Mouse (Mus musculus) stomach, postnatal 0 days (tissue): ENCODE measurements around the gene Card19. TPM values are rescaled to one million over a fixed set of nuclear protein-coding genes. Genes with fewer than 3 reads are reported as not detected.

Experiments used
- ATAC-seq: fragments of 200-750 bp; cut with Nextera tagmentation; 2 replicates; pipeline ENCODE4 v1.8.0; 2017; ENCODE audit not compliant: low FRiP score, low TSS enrichment
- DNase-seq: peaks from one replicate; pipeline ENCODE4 v3.0.0-alpha.2; 2016; ENCODE audit warnings: low spot score
- H3K27ac ChIP-seq: fragments of 300-500 bp; sonication (generic); replicated peaks from 2 replicates; pipeline ENCODE4 v1.5.1; 2014; ENCODE audit warnings: mild to moderate bottlenecking, control low read depth
- H3K27me3 ChIP-seq: fragments of 300-500 bp; sonication (generic); 2 replicates; pipeline ENCODE4 v1.6.1; 2014; ENCODE audit warnings: low read length; ENCODE audit not compliant: control insufficient read depth, insufficient read depth
- H3K36me3 ChIP-seq: fragments of 300-500 bp; sonication (generic); 2 replicates; pipeline ENCODE4 v1.6.1; 2014; ENCODE audit warnings: low read length, mixed read lengths; ENCODE audit not compliant: control insufficient read depth, insufficient read depth
- H3K4me1 ChIP-seq: fragments of 300-500 bp; sonication (generic); replicated peaks from 2 replicates; pipeline ENCODE4 v1.6.1; 2014; ENCODE audit warnings: antibody characterized with exemption; ENCODE audit not compliant: control insufficient read depth, insufficient read depth
- H3K4me2 ChIP-seq: fragments of 300-500 bp; sonication (generic); replicated peaks from 2 replicates; pipeline ENCODE4 v1.6.1; 2014; ENCODE audit warnings: low read depth, mild to moderate bottlenecking, control low read depth, moderate library complexity
- H3K4me3 ChIP-seq: fragments of 300-500 bp; sonication (generic); 2 replicates; pipeline ENCODE4 v1.5.1; 2014; ENCODE audit warnings: low read depth, low read length, control low read depth
- H3K9ac ChIP-seq: fragments of 300-500 bp; sonication (generic); 2 replicates; pipeline ENCODE4 v1.6.1; 2014; ENCODE audit warnings: mild to moderate bottlenecking, low read length, control low read depth, mixed read lengths
- H3K9me3 ChIP-seq: fragments of 300-500 bp; sonication (generic); 2 replicates; pipeline ENCODE4 v1.6.1; 2016; ENCODE audit warnings: low read length; ENCODE audit not compliant: control insufficient read depth
- CTCF ChIP-seq: IDR thresholded peaks from 2 replicates; pipeline ENCODE4 v1.5.1; 2016; ENCODE audit warnings: antibody characterized with exemption, low read depth, mild to moderate bottlenecking, moderate library complexity
- EP300 ChIP-seq: optimal IDR thresholded peaks from 2 replicates; pipeline ENCODE3; 2016; ENCODE audit warnings: antibody characterized with exemption
- WGBS: fragments of 180-500 bp; shearing (Covaris S2); extraction: QIAGEN DNeasy Blood & Tissue Kit; methylation state at CpG from one replicate; pipeline ENCODE4 v1.1.7; 2014; 5-methylcytosine and 5-hydroxymethylcytosine counted together
- polyA plus RNA-seq: library from polyadenylated mRNA; unstranded; fragments of >200 nt; fragmentation: Nextera tagmentation; extraction: Ambion mirVana; gene quantifications from 2 replicates; pipeline ENCODE4 v1.2.1, GENCODE M21; 2015

Card19 gene
- polyA plus RNA-seq, 1 experiment from 2014 or later, result 86.2 TPM

- H3K4me3 ChIP-seq, result no peak overlapping the region
- no peak for ATAC-seq
These were observed 35.1 kb upstream of the Card19 start for GRCm38 (mm10) chr13:49250716-49251517.

GRCm38 (mm10) chr13:49249634-49250033 lies 33.8 kb upstream of the Card19 start:
- DNase-seq, result no peak
- WGBS, result 57% methylated on average over 2 of the region's 2 CpGs

More at GRCm38 (mm10) chr13:49250716-49251517, 35.1 kb upstream of the Card19 start:
- 0 out of 2 replicates have a peak, but pooled peaks cover 3% of the 10 kb centered on the region for H3K4me1 ChIP-seq
- no peak for DNase-seq
- no peak overlapping the region for H3K27ac ChIP-seq
- no peak overlapping the region for H3K4me2 ChIP-seq
- no peaks in the 10 kb centered on the region for H3K36me3 ChIP-seq
- H3K9ac ChIP-seq, result no peak overlapping the region
- 47% methylated on average over 4 of the region's 4 CpGs for WGBS
- H3K9me3 ChIP-seq, result no peaks in the 10 kb centered on the region
- no peaks in the 10 kb centered on the region; the same call in 1 of the 2 replicates for H3K27me3 ChIP-seq
- TF ChIP-seq EP300 (no peak), CTCF (no peak)

DNA sequence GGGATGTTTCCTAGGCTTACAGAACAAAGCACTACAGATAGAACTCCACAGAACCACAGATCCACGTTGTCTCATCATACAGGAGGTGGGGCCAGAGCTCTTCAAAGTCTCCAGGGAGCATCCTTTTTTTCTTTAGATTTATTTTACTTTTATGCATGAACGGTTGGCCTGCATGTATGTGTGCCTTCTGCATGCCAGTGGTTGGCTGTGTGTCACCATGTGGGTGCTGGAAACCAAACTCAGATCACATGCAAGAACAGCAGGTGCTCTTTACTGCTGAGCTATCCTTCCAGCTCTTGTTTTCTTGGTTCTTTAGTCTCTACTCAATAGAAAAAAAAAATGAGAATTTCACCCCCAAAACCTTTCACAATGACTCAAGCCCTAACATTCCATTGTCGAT lies 33.1 kb upstream of the Card19 start:
- no peak for TF ChIP-seq EP300
- no peak for TF ChIP-seq CTCF
- Histone ChIP-seq H3K9me3 (no peaks in the 10 kb centered on the region), H3K4me2 (no peak overlapping the region), H3K4me3 (no peak overlapping the region), H3K4me1 (0 out of 2 replicates have a peak, but pooled peaks cover 3% of the 10 kb centered on the region), H3K27me3 (no peaks in the 10 kb centered on the region; the same call in 1 of the 2 replicates), H3K27ac (no peak overlapping the region), H3K36me3 (no peaks in the 10 kb centered on the region), H3K9ac (no peak overlapping the region)
- no peak for DNase-seq
- ATAC-seq, result no peak
- WGBS, result 50% methylated on average over 3 of the region's 3 CpGs

More at GRCm38 (mm10) chr13:49249634-49250033, 33.8 kb upstream of the Card19 start:
- Histone ChIP-seq H3K4me3 (no peak overlapping the region), H3K27me3 (no peaks in the 10 kb centered on the region; the same call in 1 of the 2 replicates), H3K4me1 (0 out of 2 replicates have a peak, but pooled peaks cover 3% of the 10 kb centered on the region), H3K9me3 (no peaks in the 10 kb centered on the region), H3K9ac (no peak overlapping the region), H3K4me2 (no peak overlapping the region), H3K27ac (no peak overlapping the region), H3K36me3 (no peaks in the 10 kb centered on the region)
- no peak for ATAC-seq
- no peak for TF ChIP-seq CTCF
- TF ChIP-seq EP300, result no peak

DNA sequence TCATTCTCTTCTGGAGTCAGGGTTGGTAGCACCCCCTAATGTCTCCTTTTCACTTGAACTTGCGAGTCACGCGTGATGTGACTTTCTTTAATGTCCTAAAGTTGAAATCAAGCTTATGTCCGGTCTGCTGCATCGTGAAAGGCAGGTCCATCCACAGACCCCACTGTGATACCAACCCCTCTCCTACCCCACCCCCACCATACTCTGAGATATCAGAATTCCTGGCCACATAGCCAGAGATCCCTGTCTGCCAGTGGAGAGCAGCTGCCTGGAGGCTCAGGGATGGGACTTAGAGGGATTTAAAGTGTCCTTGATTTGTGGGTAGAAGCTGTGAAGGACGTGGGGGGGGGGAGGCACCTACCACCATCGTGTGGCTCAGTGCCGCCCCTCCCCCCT lies 32.6 kb upstream of the Card19 start, which contains the start of gene Susd3:
TSS of gene Susd3 (minus strand) at position 240 of the 396 bp plus-strand sequence.
- Histone ChIP-seq H3K27ac (no peak within 1 kb of the TSS), H3K9ac (peak within 1 kb of the TSS; percentile 43)
- no peak for ATAC-seq

GRCm38 (mm10) chr13:49247740-49248466 lies 32.1 kb upstream of the Card19 start:
- Histone ChIP-seq H3K27me3 (no peaks in the 10 kb centered on the region; the same call in 1 of the 2 replicates), H3K9me3 (no peaks in the 10 kb centered on the region), H3K4me2 (peak overlapping the region; percentile 76), H3K9ac (peak overlapping the region; percentile 43), H3K4me3 (peak overlapping the region; percentile 40), H3K36me3 (no peaks in the 10 kb centered on the region), H3K4me1 (0 out of 2 replicates have a peak, but pooled peaks cover 3% of the 10 kb centered on the region), H3K27ac (no peak overlapping the region)
- WGBS, result 2% methylated on average over 58 of the region's 58 CpGs
- ATAC-seq, result peak; percentile 55
- peak; percentile 60 for DNase-seq
- TF ChIP-seq EP300 (no peak), CTCF (no peak)

More for the DNA sequence above, 32.6 kb upstream of the Card19 start, which contains the start of gene Susd3:
- no peaks in the 10 kb centered on the region for H3K36me3 ChIP-seq
- H3K4me1 ChIP-seq, result 0 out of 2 replicates have a peak, but pooled peaks cover 3% of the 10 kb centered on the region
- 27% methylated on average over 8 of the region's 8 CpGs for WGBS
- TF ChIP-seq CTCF (no peak), EP300 (no peak)
- peak within 1 kb of the TSS; percentile 40 for H3K4me3 ChIP-seq
- H3K27me3 ChIP-seq, result no peaks in the 10 kb centered on the region; the same call in 1 of the 2 replicates
- no peak for DNase-seq
- peak within 1 kb of the TSS; percentile 76 for H3K4me2 ChIP-seq
- no peaks in the 10 kb centered on the region for H3K9me3 ChIP-seq
